Mouse (Mus musculus) CH12.LX (cell line): Measurements from ENCODE around the gene Cnih3. TPM values are rescaled to one million over a fixed set of nuclear protein-coding genes. Genes with fewer than 3 reads are reported as not detected.

Source experiments
- DNase-seq: peaks from one replicate; pipeline ENCODE4 v3.0.0-alpha.2; 2013; ENCODE audit errors: extremely low read depth
- H3K27ac ChIP-seq: 2 replicates; pipeline ENCODE4 v1.5.1; 2012; ENCODE audit warnings: low read depth, mild to moderate bottlenecking, control low read depth, moderate library complexity; ENCODE audit not compliant: insufficient read depth
- H3K27me3 ChIP-seq: replicated peaks from 2 replicates; pipeline ENCODE3; 2012; ENCODE audit warnings: inconsistent platforms
- H3K36me3 ChIP-seq, 2 experiments: replicated peaks in 1 of 2; 2 replicates each; pipeline versions ENCODE3 to v1.6.1; 2012; ENCODE audit warnings: inconsistent platforms in 1 of 2, low read length in 1 of 2, mild to moderate bottlenecking in 1 of 2, mixed read lengths in 1 of 2, moderate library complexity in 1 of 2; ENCODE audit not compliant: control insufficient read depth in 1 of 2, insufficient read depth in 1 of 2
- H3K4me1 ChIP-seq, 2 experiments: 2 replicates each; pipeline ENCODE4 v1.6.1; 2012; ENCODE audit warnings: inconsistent platforms in 1 of 2, moderate library complexity in 1 of 2; ENCODE audit not compliant: insufficient read depth in 2 of 2, control insufficient read depth in 1 of 2
- H3K4me2 ChIP-seq: 2 replicates; pipeline ENCODE4 v1.6.1; 2012; ENCODE audit warnings: low read depth, mild to moderate bottlenecking, control low read depth; ENCODE audit not compliant: poor library complexity, insufficient read depth, severe bottlenecking
- H3K4me3 ChIP-seq, 3 experiments: fragments of 150-350 bp in 1 of 3; sonication (generic) in 1 of 3; replicated peaks in 1 of 3; 2 replicates each; pipeline versions ENCODE3 to v1.5.1; 2011 to 2012; ENCODE audit warnings: low read depth in 2 of 3, low read length in 2 of 3, mild to moderate bottlenecking in 2 of 3, moderate library complexity in 2 of 3, control low read depth in 1 of 3, improper control_type of control experiment in 1 of 3, inconsistent platforms in 1 of 3, mixed read lengths in 1 of 3; ENCODE audit not compliant: poor library complexity in 1 of 3
- H3K79me2 ChIP-seq: replicated peaks from 2 replicates; pipeline ENCODE4 v1.6.1; 2012; ENCODE audit warnings: mild to moderate bottlenecking, moderate library complexity; ENCODE audit not compliant: control insufficient read depth, poor library complexity, insufficient read depth, severe bottlenecking; ENCODE audit errors: extremely low read depth
- H3K9ac ChIP-seq: 2 replicates; pipeline ENCODE4 v1.6.1; 2012; ENCODE audit warnings: low read depth, mild to moderate bottlenecking, control low read depth, moderate library complexity; ENCODE audit not compliant: insufficient read depth
- H3K9me3 ChIP-seq: replicated peaks from 2 replicates; pipeline ENCODE3; 2012; ENCODE audit warnings: low read length, inconsistent platforms, mixed read lengths
- CHD1 ChIP-seq: IDR thresholded peaks from 2 replicates; pipeline ENCODE4 v1.6.1; 2012; ENCODE audit warnings: low read depth, low read length, improper control_type of control experiment, inconsistent platforms
- CHD2 ChIP-seq: IDR thresholded peaks from 2 replicates; pipeline ENCODE4 v1.6.1; 2011; ENCODE audit warnings: low read length, improper control_type of control experiment
- CTCF ChIP-seq, 2 experiments: IDR thresholded peaks in 1 of 2; conservative IDR thresholded peaks in 1 of 2; 2 replicates each; pipeline ENCODE4 v1.5.1; 2011 to 2012; ENCODE audit warnings: low read depth in 2 of 2, low read length in 2 of 2, improper control_type of control experiment in 1 of 2, inconsistent platforms in 1 of 2, mild to moderate bottlenecking in 1 of 2, moderate library complexity in 1 of 2
- E2F4 ChIP-seq: IDR thresholded peaks from 2 replicates; pipeline ENCODE4 v1.6.1; 2011; ENCODE audit warnings: low read depth, low read length, improper control_type of control experiment; ENCODE audit not compliant: insufficient replicate concordance
- ETS1 ChIP-seq: conservative IDR thresholded peaks from 2 replicates; pipeline ENCODE4 v1.6.1; 2012; ENCODE audit warnings: low read depth, mild to moderate bottlenecking, inconsistent platforms, low read length, improper control_type of control experiment, moderate library complexity
- GABPA ChIP-seq: IDR thresholded peaks from 2 replicates; pipeline ENCODE4 v1.6.1; 2012; ENCODE audit warnings: low read depth, low read length, improper control_type of control experiment, inconsistent platforms; ENCODE audit not compliant: insufficient replicate concordance
- HCFC1 ChIP-seq: IDR thresholded peaks from 2 replicates; pipeline ENCODE4 v1.6.1; 2012; ENCODE audit warnings: low read depth, mild to moderate bottlenecking, inconsistent platforms, low read length, improper control_type of control experiment
- JUN ChIP-seq: IDR thresholded peaks from 2 replicates; pipeline ENCODE4 v1.6.1; 2011; ENCODE audit warnings: low read depth, mild to moderate bottlenecking, low read length, improper control_type of control experiment, moderate library complexity; ENCODE audit not compliant: insufficient read depth
- JUND ChIP-seq: conservative IDR thresholded peaks from 2 replicates; pipeline ENCODE4 v1.6.1; 2011; ENCODE audit warnings: low read depth, low read length, improper control_type of control experiment
- KAT2A ChIP-seq: IDR thresholded peaks from 2 replicates; pipeline ENCODE4 v1.6.1; 2012; ENCODE audit warnings: low read length, improper control_type of control experiment, inconsistent platforms; ENCODE audit not compliant: insufficient replicate concordance
- MAFK ChIP-seq: IDR thresholded peaks from 2 replicates; pipeline ENCODE4 v1.6.1; 2011; ENCODE audit warnings: low read length, improper control_type of control experiment; ENCODE audit not compliant: insufficient replicate concordance
- MAX ChIP-seq: IDR thresholded peaks from 2 replicates; pipeline ENCODE4 v1.6.1; 2011; ENCODE audit warnings: low read length, improper control_type of control experiment
- MAZ ChIP-seq: IDR thresholded peaks from 2 replicates; pipeline ENCODE4 v1.6.1; 2012; ENCODE audit warnings: low read depth, mild to moderate bottlenecking, inconsistent platforms, low read length, improper control_type of control experiment, moderate library complexity
- MEF2A ChIP-seq: IDR thresholded peaks from 2 replicates; pipeline ENCODE4 v1.6.1; 2014; ENCODE audit warnings: low read depth, mild to moderate bottlenecking, inconsistent platforms, low read length, improper control_type of control experiment, borderline replicate concordance
- MXI1 ChIP-seq: IDR thresholded peaks from 2 replicates; pipeline ENCODE4 v1.6.1; 2011; ENCODE audit warnings: mild to moderate bottlenecking, low read depth, low read length, improper control_type of control experiment
- MYC ChIP-seq: IDR thresholded peaks from 2 replicates; pipeline ENCODE4 v1.6.1; 2011; ENCODE audit warnings: low read depth, mild to moderate bottlenecking, improper control_type of control experiment, low read length
- PAX5 ChIP-seq: IDR thresholded peaks from 2 replicates; pipeline ENCODE4 v1.6.1; 2012; ENCODE audit warnings: low read length, inconsistent platforms, mixed read lengths
- POLR2A ChIP-seq: IDR thresholded peaks from 2 replicates; pipeline ENCODE4 v1.6.1; 2011; ENCODE audit warnings: low read depth, mild to moderate bottlenecking, improper control_type of control experiment, low read length
- POLR2AphosphoS2 ChIP-seq: IDR thresholded peaks from 2 replicates; pipeline ENCODE4 v1.6.1; 2011; ENCODE audit warnings: low read depth, low read length, improper control_type of control experiment
- RAD21 ChIP-seq: IDR thresholded peaks from 2 replicates; pipeline ENCODE4 v1.6.1; 2011; ENCODE audit warnings: low read depth, mild to moderate bottlenecking, low read length, improper control_type of control experiment, moderate library complexity
- RCOR1 ChIP-seq: conservative IDR thresholded peaks from 2 replicates; pipeline ENCODE4 v1.6.1; 2012; ENCODE audit warnings: low read depth, mild to moderate bottlenecking, inconsistent platforms, low read length, improper control_type of control experiment
- SIN3A ChIP-seq: IDR thresholded peaks from 2 replicates; pipeline ENCODE4 v1.6.1; 2012; ENCODE audit warnings: low read length, improper control_type of control experiment, inconsistent platforms
- SMC3 ChIP-seq: IDR thresholded peaks from 2 replicates; pipeline ENCODE4 v1.6.1; 2011; ENCODE audit warnings: low read depth, low read length, improper control_type of control experiment
- TBP ChIP-seq: conservative IDR thresholded peaks from 2 replicates; pipeline ENCODE4 v1.6.1; 2011; ENCODE audit warnings: low read depth, low read length, improper control_type of control experiment
- TCF12 ChIP-seq: IDR thresholded peaks from 2 replicates; pipeline ENCODE4 v1.6.1; 2014; ENCODE audit warnings: low read depth, mild to moderate bottlenecking, inconsistent platforms, low read length, improper control_type of control experiment
- USF1 ChIP-seq: IDR thresholded peaks from 2 replicates; pipeline ENCODE4 v1.6.1; 2014; ENCODE audit warnings: low read depth, mild to moderate bottlenecking, inconsistent platforms, low read length, improper control_type of control experiment
- USF2 ChIP-seq: conservative IDR thresholded peaks from 2 replicates; pipeline ENCODE4 v1.6.1; 2011; ENCODE audit warnings: low read depth, low read length, improper control_type of control experiment
- ZMIZ1 ChIP-seq: IDR thresholded peaks from 2 replicates; pipeline ENCODE4 v1.6.1; 2012; ENCODE audit warnings: low read depth, mild to moderate bottlenecking, inconsistent platforms, low read length, improper control_type of control experiment
- dilution Hi-C: fragments of 300-500 bp; cut with MboI; formaldehyde crosslinking; loops from 2 replicates; pipeline ENCODE4 v1.14.3; 2020; ENCODE audit warnings: low sequenced_read_pairs; ENCODE audit not compliant: extremely low pct_unique_long_range_greater_than_20kb, extremely low pct_ligation_motif_present
- in situ Hi-C: fragments of 300-500 bp; cut with MboI; formaldehyde crosslinking; loops from 3 replicates; pipeline ENCODE4 v1.14.3; 2019; ENCODE audit warnings: low sequenced_read_pairs, low pct_ligation_motif_present, low pct_unique_long_range_greater_than_20kb, mixed read lengths
- polyA plus RNA-seq: library from polyadenylated mRNA; unstranded; fragments of >175 nt; gene quantifications from 2 replicates; pipeline ENCODE4 v1.2.1, GENCODE M21; 2012; ENCODE audit warnings: low read depth; ENCODE audit not compliant: insufficient read length
- total RNA-seq, 2 experiments: library from RNA; depleted of rRNA; stranded (reverse); fragments of 300-350 nt in 1 of 2; fragments of >200 nt in 1 of 2; gene quantifications; 2 replicates each; pipeline ENCODE4 v1.2.3; 2012 to 2014

Cnih3 gene
- total and polyA plus RNA-seq, 3 experiments: not detected

GRCm38 (mm10) chr1:181389264-181389663, 36.8 kb downstream of the Cnih3 start:
- dilution Hi-C loops: no loop called here
- DNase-seq: no peak
- Histone ChIP-seq H3K4me3 (no peak overlapping the region), H3K36me3 (no peaks in the 10 kb centered on the region), H3K4me2 (no peak overlapping the region), H3K4me1 (peaks cover 0 to 16% of the 10 kb centered on the region in 2 experiments; a peak in 2 of 4 replicates), H3K27me3 (no peaks in the 10 kb centered on the region), H3K79me2 (no peaks in the 10 kb centered on the region), H3K9me3 (peaks cover 15% of the 10 kb centered on the region), H3K27ac (no peak overlapping the region), H3K9ac (no peak overlapping the region)
- TF ChIP-seq KAT2A (no peak), ZMIZ1 (no peak), POLR2AphosphoS2 (no peak), ETS1 (no peak), RCOR1 (no peak), MXI1 (no peak), GABPA (no peak), POLR2A (no peak), CTCF (conservative IDR thresholded peaks at IDR 0.05 in 1 of 2, IDR thresholded peaks at IDR 0.05 in 1 of 2; ENCODE audit: low read depth in 2 of 2, low read length in 2 of 2) (no peak), RAD21 (no peak), SIN3A (no peak), USF2 (no peak), USF1 (no peak), HCFC1 (no peak), SMC3 (no peak), JUN (no peak)
- in situ Hi-C loops: no loop called here

- no peak overlapping the region for H3K4me2 ChIP-seq
- no peaks in the 10 kb centered on the region for H3K79me2 ChIP-seq
- TF ChIP-seq TCF12: no peak
- no peak for TF ChIP-seq MEF2A
- TF ChIP-seq KAT2A: no peak
- no peak for TF ChIP-seq JUN
- TF ChIP-seq SMC3: no peak
- TF ChIP-seq ZMIZ1: no peak
- no peak for TF ChIP-seq E2F4
- TF ChIP-seq PAX5: no peak
- TF ChIP-seq CHD1: no peak
- TF ChIP-seq MYC: no peak
- TF ChIP-seq TBP: no peak
- TF ChIP-seq MAZ: no peak
- TF ChIP-seq JUND: no peak
- no peak for TF ChIP-seq POLR2A
- no peak for TF ChIP-seq USF2
- no peak for TF ChIP-seq MAFK
- TF ChIP-seq MAX: no peak
- no peak for TF ChIP-seq CHD2
- no peak for TF ChIP-seq SIN3A
- H3K4me1 ChIP-seq: peaks cover 5 to 13% of the 10 kb centered on the region in 2 experiments; a peak in 3 of 4 replicates
- DNase-seq: no peak
- H3K9ac ChIP-seq: no peak overlapping the region
- in situ Hi-C loops: no loop called here
- H3K27ac ChIP-seq: no peak overlapping the region
- H3K27me3 ChIP-seq: no peaks in the 10 kb centered on the region
- dilution Hi-C loops: no loop called here
- no peaks in the 10 kb centered on the region for H3K36me3 ChIP-seq
- H3K4me3 ChIP-seq: no peak overlapping the region
- peaks cover 15% of the 10 kb centered on the region for H3K9me3 ChIP-seq
These were observed 40.1 kb downstream of the Cnih3 start for GRCm38 (mm10) chr1:181392489-181392888.
